Mouse (Mus musculus): Measurements from ENCODE around the gene Sash3. TPM values are rescaled to one million over a fixed set of nuclear protein-coding genes. Genes with fewer than 3 reads are reported as not detected.
A peak's percentile ranks its signal among the peaks of the same experiment; 100 is the strongest.

The Sash3 gene
- polyA plus RNA-seq, 1 experiment from 2014 or later = 1.5 TPM

- no peak overlapping the region for H3K4me2 ChIP-seq (ENCODE audit: low read depth, severe bottlenecking)
- no peaks in the 10 kb centered on the region for H3K27me3 ChIP-seq (ENCODE audit: control insufficient read depth, insufficient read depth, low read length)
- H3K4me1 ChIP-seq (ENCODE audit: control insufficient read depth, insufficient read depth, low read length) = peaks cover 3% of the 10 kb centered on the region; the same call in 1 of the 2 replicates
- no peak overlapping the region for H3K27ac ChIP-seq (replicated peaks; ENCODE audit: low read depth, low read length)
- H3K9ac ChIP-seq (ENCODE audit: low read length) = no peak overlapping the region
- no peaks in the 10 kb centered on the region for H3K36me3 ChIP-seq (ENCODE audit: control insufficient read depth, insufficient read depth, low read length)
- 54% methylated on average over 7 of the region's 7 CpGs for WGBS
- no peaks in the 10 kb centered on the region for H3K9me3 ChIP-seq (ENCODE audit: control insufficient read depth, low read length)
- H3K4me3 ChIP-seq (ENCODE audit: low read depth, low read length) = no peak overlapping the region
- DNase-seq (ENCODE audit: low spot score) = peak; percentile 21
- ATAC-seq (ENCODE audit: insufficient number of reproducible peaks, low FRiP score, low TSS enrichment, low read depth) = no peak
These were observed 7.5 kb upstream of the Sash3 start for GRCm38 (mm10) chrX:48138539-48139275.

GRCm38 (mm10) chrX:48139368-48140285 lies 6.6 kb upstream of the Sash3 start:
- Histone ChIP-seq H3K36me3 (ENCODE audit: control insufficient read depth, insufficient read depth, low read length) (no peaks in the 10 kb centered on the region), H3K27ac (replicated peaks; ENCODE audit: low read depth, low read length) (no peak overlapping the region), H3K9ac (ENCODE audit: low read length) (no peak overlapping the region), H3K9me3 (ENCODE audit: control insufficient read depth, low read length) (no peaks in the 10 kb centered on the region), H3K27me3 (ENCODE audit: control insufficient read depth, insufficient read depth, low read length) (no peaks in the 10 kb centered on the region), H3K4me2 (ENCODE audit: low read depth, severe bottlenecking) (no peak overlapping the region), H3K4me3 (ENCODE audit: low read depth, low read length) (no peak overlapping the region), H3K4me1 (ENCODE audit: control insufficient read depth, insufficient read depth, low read length) (peaks cover 3% of the 10 kb centered on the region; the same call in 1 of the 2 replicates)
- DNase-seq (ENCODE audit: low spot score) (no peak), ATAC-seq (ENCODE audit: insufficient number of reproducible peaks, low FRiP score, low TSS enrichment, low read depth) (no peak)
- 57% methylated on average over 14 of the region's 14 CpGs for WGBS

DNA sequence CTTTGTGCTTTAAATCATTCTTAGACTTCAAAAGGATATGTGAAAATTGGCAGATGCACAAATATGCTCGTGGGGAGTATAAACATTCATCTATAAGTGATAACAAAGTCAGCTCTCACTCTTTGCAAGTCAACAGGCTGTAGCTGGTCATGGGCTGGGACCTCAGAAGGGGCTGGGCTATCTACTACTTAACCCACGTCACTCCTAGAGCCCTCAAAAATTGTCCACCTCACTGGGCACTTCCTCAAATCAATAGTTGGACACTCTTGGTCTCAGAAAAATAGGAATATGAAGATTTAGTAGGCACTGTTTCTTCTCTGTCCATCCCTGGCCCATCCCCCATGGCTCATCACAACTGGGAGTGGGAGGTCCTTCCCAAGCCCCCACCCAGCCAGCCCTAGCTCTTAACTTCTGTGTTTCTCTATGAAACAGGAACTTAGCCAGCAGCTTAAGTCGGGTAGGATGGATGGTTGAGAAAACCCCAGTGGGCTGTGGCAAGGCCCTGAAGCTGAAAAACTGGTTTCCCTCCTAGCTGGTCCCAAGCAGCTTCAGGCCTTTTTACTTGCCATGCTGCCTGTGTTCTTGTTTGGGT lies 5.9 kb upstream of the Sash3 start:
- Histone ChIP-seq H3K27me3 (ENCODE audit: control insufficient read depth, insufficient read depth, low read length) (no peaks in the 10 kb centered on the region), H3K4me1 (ENCODE audit: control insufficient read depth, insufficient read depth, low read length) (peaks cover 3% of the 10 kb centered on the region; the same call in 1 of the 2 replicates), H3K36me3 (ENCODE audit: control insufficient read depth, insufficient read depth, low read length) (no peaks in the 10 kb centered on the region), H3K4me3 (ENCODE audit: low read depth, low read length) (no peak overlapping the region), H3K27ac (replicated peaks; ENCODE audit: low read depth, low read length) (no peak overlapping the region), H3K9ac (ENCODE audit: low read length) (no peak overlapping the region), H3K4me2 (ENCODE audit: low read depth, severe bottlenecking) (no peak overlapping the region), H3K9me3 (ENCODE audit: control insufficient read depth, low read length) (no peaks in the 10 kb centered on the region)
- ATAC-seq (ENCODE audit: insufficient number of reproducible peaks, low FRiP score, low TSS enrichment, low read depth) = no peak
- no peak for DNase-seq (ENCODE audit: low spot score)
- 69% methylated on average over 3 of the region's 3 CpGs for WGBS

DNA sequence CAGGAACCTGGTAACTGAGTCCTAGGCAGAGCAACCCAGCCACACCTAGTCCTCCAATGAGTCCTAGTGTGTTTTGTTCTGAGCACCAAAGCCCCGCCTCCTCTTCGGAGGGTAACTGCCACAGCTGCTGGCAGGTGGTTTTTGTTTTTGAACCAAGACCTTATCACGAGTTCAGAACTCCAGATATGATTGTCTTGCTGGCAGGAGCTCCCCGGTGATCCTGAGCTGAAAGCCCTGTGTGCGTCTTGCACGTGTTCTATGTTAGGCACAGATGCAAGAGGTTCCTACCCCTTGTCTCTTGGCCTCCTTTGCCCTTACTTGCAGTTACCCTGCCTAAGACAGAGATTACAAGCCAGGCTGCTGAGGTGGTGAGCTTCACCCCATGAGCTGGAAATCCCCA lies 4.8 kb upstream of the Sash3 start:
- Histone ChIP-seq H3K27ac (replicated peaks; ENCODE audit: low read depth, low read length) (no peak overlapping the region), H3K9me3 (ENCODE audit: control insufficient read depth, low read length) (no peaks in the 10 kb centered on the region), H3K4me1 (ENCODE audit: control insufficient read depth, insufficient read depth, low read length) (peaks cover 3% of the 10 kb centered on the region; the same call in 1 of the 2 replicates), H3K36me3 (ENCODE audit: control insufficient read depth, insufficient read depth, low read length) (no peaks in the 10 kb centered on the region), H3K4me2 (ENCODE audit: low read depth, severe bottlenecking) (no peak overlapping the region), H3K9ac (ENCODE audit: low read length) (no peak overlapping the region), H3K27me3 (ENCODE audit: control insufficient read depth, insufficient read depth, low read length) (no peaks in the 10 kb centered on the region), H3K4me3 (ENCODE audit: low read depth, low read length) (no peak overlapping the region)
- no peak for DNase-seq (ENCODE audit: low spot score)
- ATAC-seq (ENCODE audit: insufficient number of reproducible peaks, low FRiP score, low TSS enrichment, low read depth) = no peak
- WGBS = 79% methylated on average over 6 of the region's 6 CpGs

GRCm38 (mm10) chrX:48143415-48144335 lies 2.6 kb upstream of the Sash3 start:
- no peak overlapping the region for H3K9ac ChIP-seq (ENCODE audit: low read length)
- H3K9me3 ChIP-seq (ENCODE audit: control insufficient read depth, low read length) = no peaks in the 10 kb centered on the region
- DNase-seq (ENCODE audit: low spot score) (peak; percentile 21), ATAC-seq (ENCODE audit: insufficient number of reproducible peaks, low FRiP score, low TSS enrichment, low read depth) (no peak)
- H3K36me3 ChIP-seq (ENCODE audit: control insufficient read depth, insufficient read depth, low read length) = no peaks in the 10 kb centered on the region
- no peaks in the 10 kb centered on the region for H3K27me3 ChIP-seq (ENCODE audit: control insufficient read depth, insufficient read depth, low read length)
- peak overlapping the region; percentile 15; the same call in 1 of the 2 replicates for H3K4me2 ChIP-seq (ENCODE audit: low read depth, severe bottlenecking)
- no peak overlapping the region for H3K4me3 ChIP-seq (ENCODE audit: low read depth, low read length)
- H3K4me1 ChIP-seq (ENCODE audit: control insufficient read depth, insufficient read depth, low read length) = peaks cover 3% of the 10 kb centered on the region; the same call in 1 of the 2 replicates
- no peak overlapping the region for H3K27ac ChIP-seq (replicated peaks; ENCODE audit: low read depth, low read length)
- 60% methylated on average over 22 of the region's 26 CpGs for WGBS

- no peaks in the 10 kb centered on the region for H3K9me3 ChIP-seq (ENCODE audit: control insufficient read depth, low read length)
- H3K36me3 ChIP-seq (ENCODE audit: control insufficient read depth, insufficient read depth, low read length) = no peaks in the 10 kb centered on the region
- H3K27me3 ChIP-seq (ENCODE audit: control insufficient read depth, insufficient read depth, low read length) = no peaks in the 10 kb centered on the region
- DNase-seq (ENCODE audit: low spot score) (no peak), ATAC-seq (ENCODE audit: insufficient number of reproducible peaks, low FRiP score, low TSS enrichment, low read depth) (no peak)
- H3K4me3 ChIP-seq (ENCODE audit: low read depth, low read length) = no peak overlapping the region
- 81% methylated on average over 2 of the region's 2 CpGs for WGBS
- no peak overlapping the region for H3K27ac ChIP-seq (replicated peaks; ENCODE audit: low read depth, low read length)
- H3K4me1 ChIP-seq (ENCODE audit: control insufficient read depth, insufficient read depth, low read length) = no peaks in the 10 kb centered on the region
- H3K4me2 ChIP-seq (ENCODE audit: low read depth, severe bottlenecking) = no peak overlapping the region
- no peak overlapping the region for H3K9ac ChIP-seq (ENCODE audit: low read length)
These were observed 990 bp downstream of the Sash3 start for GRCm38 (mm10) chrX:48147226-48147625.

DNA sequence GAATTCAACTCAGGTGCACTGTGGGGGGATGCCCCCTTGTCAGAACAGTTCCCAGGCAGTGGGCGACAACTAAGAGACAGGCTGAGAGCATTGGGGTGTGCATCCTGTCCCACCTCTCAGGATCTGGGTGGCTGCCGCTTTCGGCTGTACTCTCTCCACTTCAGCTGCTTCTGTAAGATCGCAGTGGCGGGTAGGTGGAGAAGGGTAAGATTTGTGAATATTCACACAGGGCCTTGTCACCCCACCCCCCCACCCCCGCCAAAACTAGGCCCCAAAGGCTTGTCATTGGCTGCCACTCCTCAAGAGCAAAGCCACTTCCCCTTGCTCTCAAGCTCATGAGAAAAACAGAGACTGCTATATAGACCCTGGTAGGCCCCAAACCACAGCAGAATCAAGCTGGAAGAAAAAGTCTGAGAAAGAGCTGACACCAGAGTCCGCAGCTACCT lies 1.5 kb downstream of the Sash3 start:
- no peak for ATAC-seq (ENCODE audit: insufficient number of reproducible peaks, low FRiP score, low TSS enrichment, low read depth)
- Histone ChIP-seq H3K4me3 (ENCODE audit: low read depth, low read length) (no peak overlapping the region), H3K36me3 (ENCODE audit: control insufficient read depth, insufficient read depth, low read length) (no peaks in the 10 kb centered on the region), H3K27ac (replicated peaks; ENCODE audit: low read depth, low read length) (no peak overlapping the region), H3K9me3 (ENCODE audit: control insufficient read depth, low read length) (no peaks in the 10 kb centered on the region), H3K27me3 (ENCODE audit: control insufficient read depth, insufficient read depth, low read length) (no peaks in the 10 kb centered on the region), H3K9ac (ENCODE audit: low read length) (no peak overlapping the region), H3K4me1 (ENCODE audit: control insufficient read depth, insufficient read depth, low read length) (no peaks in the 10 kb centered on the region), H3K4me2 (ENCODE audit: low read depth, severe bottlenecking) (no peak overlapping the region)
- 82% methylated on average over 7 of the region's 7 CpGs for WGBS
- DNase-seq (ENCODE audit: low spot score) = no peak
